Mouse (Mus musculus): Measurements from ENCODE around the gene Slc4a1ap.

- peak; percentile 59 for TF ChIP-seq POLR2A (IDR thresholded peaks at IDR 0.05; ENCODE audit: insufficient read depth, low read length)
- TF ChIP-seq CTCF (IDR thresholded peaks at IDR 0.05; ENCODE audit: low read depth, low read length), result no peak
- peak; percentile 88 for TF ChIP-seq EP300 (IDR thresholded peaks at IDR 0.05; ENCODE audit: insufficient read depth, low read depth, low read length)
These were observed 75.6 kb downstream of the Slc4a1ap start for GRCm38 (mm10) chr5:31602377-31602776.
